Mouse (Mus musculus): Measurements from ENCODE around the gene Bgn. TPM values are rescaled to one million over a fixed set of nuclear protein-coding genes. Genes with fewer than 3 reads are reported as not detected.
A peak's percentile ranks its signal among the peaks of the same experiment; 100 is the strongest.
"Not testable (repeated sequence)": the region's sequence is repeated elsewhere in the genome, so short reads cannot be mapped to it uniquely, and the experiment has no call there.

Bgn gene
- polyA plus RNA-seq, 1 experiment from 2014 or later: 98.7 TPM

DNA sequence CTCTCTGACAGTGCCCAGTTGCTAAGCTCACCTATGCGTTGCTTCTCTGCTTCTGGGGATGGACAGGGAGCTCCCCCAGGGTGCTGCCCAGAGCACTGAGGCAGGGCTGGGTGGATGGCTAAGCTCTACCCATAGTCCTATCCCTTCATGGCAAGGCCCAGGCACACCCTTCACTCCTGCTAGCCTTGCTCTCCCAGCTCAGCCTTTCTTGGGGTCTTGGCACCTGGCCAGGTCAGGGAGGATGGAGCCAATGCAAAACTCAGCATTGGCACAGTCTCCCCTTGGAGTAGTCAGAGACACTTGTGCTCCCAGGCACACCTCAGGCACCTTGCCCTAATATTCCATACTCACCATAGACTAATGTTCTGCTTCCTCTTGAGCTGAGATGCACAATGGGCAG is 674 bp downstream of the Bgn start:
- 73% methylated on average over 1 of the region's 1 CpGs for WGBS
- Histone ChIP-seq H3K4me2 (replicated peaks; ENCODE audit: low read depth, low read length) (peak overlapping the region; percentile 48), H3K9me3 (ENCODE audit: low read length) (no peaks in the 10 kb centered on the region), H3K36me3 (ENCODE audit: insufficient read depth, low read length) (no peaks in the 10 kb centered on the region), H3K27ac (ENCODE audit: low read length) (peak overlapping the region; percentile 44; the same call in 1 of the 2 replicates), H3K9ac (replicated peaks; ENCODE audit: low read length) (peak overlapping the region; percentile 64), H3K4me3 (ENCODE audit: low read length) (peak overlapping the region; percentile 44), H3K27me3 (ENCODE audit: insufficient read depth, low read length) (peaks cover 10% of the 10 kb centered on the region), H3K4me1 (ENCODE audit: insufficient read depth, low read length) (peaks cover 5% of the 10 kb centered on the region; the same call in 1 of the 2 replicates)
- no peak for ATAC-seq (ENCODE audit: low FRiP score, low TSS enrichment)

DNA sequence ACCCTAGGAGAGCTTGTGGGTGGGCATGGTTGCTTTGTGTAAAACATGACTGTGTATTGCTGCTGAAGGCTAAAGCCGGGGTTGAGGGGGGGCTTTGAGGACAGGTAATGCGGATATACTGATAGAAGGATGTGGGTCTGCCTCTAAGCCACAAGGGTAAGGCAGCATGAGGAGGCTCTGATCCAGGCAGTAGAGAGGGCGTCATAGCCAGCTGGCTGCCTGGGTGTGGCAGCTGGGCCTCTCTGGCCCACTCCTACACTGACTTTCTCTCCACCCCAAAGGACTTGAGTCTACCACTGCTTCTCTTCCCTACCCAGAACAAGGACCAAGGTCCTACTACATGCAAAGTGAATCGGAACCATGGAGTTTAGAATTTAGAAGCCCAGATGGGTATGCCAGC is 1.5 kb downstream of the Bgn start:
- Histone ChIP-seq H3K27me3 (ENCODE audit: insufficient read depth, low read length) (peaks cover 8% of the 10 kb centered on the region), H3K9ac (replicated peaks; ENCODE audit: low read length) (no peak overlapping the region), H3K9me3 (ENCODE audit: low read length) (no peaks in the 10 kb centered on the region), H3K4me1 (ENCODE audit: insufficient read depth, low read length) (peaks cover 4% of the 10 kb centered on the region; the same call in 1 of the 2 replicates), H3K36me3 (ENCODE audit: insufficient read depth, low read length) (no peaks in the 10 kb centered on the region), H3K4me3 (ENCODE audit: low read length) (peak overlapping the region; percentile 44), H3K4me2 (replicated peaks; ENCODE audit: low read depth, low read length) (peak overlapping the region; percentile 48), H3K27ac (ENCODE audit: low read length) (no peak overlapping the region)
- 96% methylated on average over 4 of the region's 4 CpGs for WGBS
- no peak for ATAC-seq (ENCODE audit: low FRiP score, low TSS enrichment)

DNA sequence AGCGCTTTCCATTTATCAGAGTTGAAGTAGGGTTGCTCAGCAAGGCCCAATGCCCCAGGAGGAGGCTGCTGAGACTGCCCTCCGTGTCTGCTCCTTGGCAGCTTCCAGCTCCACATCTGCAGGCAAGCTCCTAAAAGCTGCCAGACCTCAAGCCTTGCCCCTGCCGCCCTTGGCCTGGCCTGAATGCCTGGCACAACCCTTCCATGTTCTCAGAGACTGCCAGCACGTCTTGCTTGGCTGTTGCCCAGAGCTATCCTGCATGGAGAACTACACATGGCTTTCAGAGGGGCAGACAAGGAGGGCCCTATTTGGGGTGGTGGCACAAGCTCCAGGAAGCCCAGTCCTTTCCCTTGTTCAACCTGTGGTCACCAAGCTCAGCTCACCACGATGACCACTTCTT is 3.5 kb downstream of the Bgn start:
- Histone ChIP-seq H3K9ac (replicated peaks; ENCODE audit: low read length) (no peak overlapping the region), H3K27ac (ENCODE audit: low read length) (no peak overlapping the region), H3K36me3 (ENCODE audit: insufficient read depth, low read length) (no peaks in the 10 kb centered on the region), H3K27me3 (ENCODE audit: insufficient read depth, low read length) (peaks cover 5% of the 10 kb centered on the region), H3K9me3 (ENCODE audit: low read length) (no peaks in the 10 kb centered on the region), H3K4me3 (ENCODE audit: low read length) (no peak overlapping the region), H3K4me1 (ENCODE audit: insufficient read depth, low read length) (no peaks in the 10 kb centered on the region), H3K4me2 (replicated peaks; ENCODE audit: low read depth, low read length) (no peak overlapping the region)
- ATAC-seq (ENCODE audit: low FRiP score, low TSS enrichment): no peak
- WGBS: 71% methylated on average over 5 of the region's 5 CpGs

DNA sequence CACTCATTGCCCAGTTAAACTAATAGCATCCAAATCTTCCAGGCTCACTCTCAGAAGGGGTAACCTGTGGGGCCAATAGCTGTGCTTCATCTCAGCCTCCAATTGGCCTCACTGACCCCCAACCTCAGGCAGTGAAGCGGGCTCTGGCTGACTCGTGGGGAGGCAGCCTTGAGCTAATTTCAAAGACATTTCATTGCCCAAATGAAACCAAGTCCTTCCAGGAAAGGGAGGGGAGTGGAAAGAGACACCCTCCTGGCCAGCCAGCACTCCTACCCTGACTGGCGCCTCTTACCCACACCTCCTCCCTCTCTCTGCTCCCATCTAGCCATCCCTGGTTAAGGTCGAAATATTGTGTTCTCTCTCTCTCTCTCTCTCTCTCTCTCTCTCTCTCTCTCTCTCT is 6.8 kb downstream of the Bgn start:
- Histone ChIP-seq H3K9ac (replicated peaks; ENCODE audit: low read length) (no peak overlapping the region), H3K27ac (ENCODE audit: low read length) (no peak overlapping the region), H3K9me3 (ENCODE audit: low read length) (no peaks in the 10 kb centered on the region), H3K27me3 (ENCODE audit: insufficient read depth, low read length) (no peaks in the 10 kb centered on the region), H3K4me3 (ENCODE audit: low read length) (no peak overlapping the region), H3K4me1 (ENCODE audit: insufficient read depth, low read length) (no peaks in the 10 kb centered on the region), H3K4me2 (replicated peaks; ENCODE audit: low read depth, low read length) (no peak overlapping the region), H3K36me3 (ENCODE audit: insufficient read depth, low read length) (no peaks in the 10 kb centered on the region)
- 57% methylated on average over 4 of the region's 4 CpGs for WGBS
- ATAC-seq (ENCODE audit: low FRiP score, low TSS enrichment): no peak

DNA sequence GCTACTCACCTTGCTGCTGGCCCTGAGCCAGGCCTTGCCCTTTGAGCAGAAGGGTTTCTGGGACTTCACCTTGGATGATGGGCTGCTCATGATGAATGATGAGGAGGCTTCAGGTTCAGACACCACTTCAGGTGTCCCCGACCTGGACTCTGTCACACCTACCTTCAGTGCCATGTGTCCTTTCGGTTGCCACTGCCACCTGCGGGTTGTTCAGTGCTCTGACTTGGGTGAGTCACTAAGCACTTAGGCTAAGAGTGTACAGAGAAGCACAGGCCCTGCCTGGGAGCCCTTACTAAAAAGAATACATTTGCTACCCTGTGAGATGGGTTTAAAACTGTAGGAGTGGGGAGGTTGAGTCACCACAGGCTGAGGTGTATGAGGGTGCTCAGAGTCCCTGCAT is 7.4 kb downstream of the Bgn start:
- no peak overlapping the region for H3K27ac ChIP-seq (ENCODE audit: low read length)
- H3K27me3 ChIP-seq (ENCODE audit: insufficient read depth, low read length): no peaks in the 10 kb centered on the region
- H3K4me3 ChIP-seq (ENCODE audit: low read length): no peak overlapping the region
- no peaks in the 10 kb centered on the region for H3K9me3 ChIP-seq (ENCODE audit: low read length)
- 66% methylated on average over 3 of the region's 3 CpGs for WGBS
- H3K4me2 ChIP-seq (replicated peaks; ENCODE audit: low read depth, low read length): no peak overlapping the region
- ATAC-seq (ENCODE audit: low FRiP score, low TSS enrichment): no peak
- H3K9ac ChIP-seq (replicated peaks; ENCODE audit: low read length): no peak overlapping the region
- H3K4me1 ChIP-seq (ENCODE audit: insufficient read depth, low read length): no peaks in the 10 kb centered on the region
- H3K36me3 ChIP-seq (ENCODE audit: insufficient read depth, low read length): no peaks in the 10 kb centered on the region

DNA sequence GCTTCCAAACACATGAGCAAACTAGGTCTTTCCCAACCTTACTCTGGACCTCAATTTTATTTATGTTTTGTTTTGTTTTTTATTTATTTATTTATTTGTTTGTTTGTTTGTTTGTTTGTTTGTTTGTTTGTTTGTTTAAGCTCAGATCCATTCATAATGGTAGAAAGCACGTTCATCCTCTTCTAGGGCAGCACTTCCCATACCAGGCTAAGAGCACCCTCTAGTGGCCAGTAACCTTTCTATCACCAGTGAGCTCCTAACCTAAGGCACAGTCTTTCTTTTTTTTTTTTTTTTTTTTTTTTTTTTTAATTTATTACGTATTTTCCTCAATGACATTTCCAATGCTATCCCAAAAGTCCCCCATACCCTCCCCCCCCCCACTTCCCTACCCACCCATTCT is 10.2 kb downstream of the Bgn start:
- WGBS: 9% methylated on average over 1 of the region's 2 CpGs
- not testable (repeated sequence) for H3K27me3 ChIP-seq (ENCODE audit: insufficient read depth, low read length); H3K27ac ChIP-seq (ENCODE audit: low read length); ATAC-seq (ENCODE audit: low FRiP score, low TSS enrichment); H3K4me1 ChIP-seq (ENCODE audit: insufficient read depth, low read length); H3K9ac ChIP-seq (replicated peaks; ENCODE audit: low read length); H3K4me3 ChIP-seq (ENCODE audit: low read length); H3K9me3 ChIP-seq (ENCODE audit: low read length); H3K4me2 ChIP-seq (replicated peaks; ENCODE audit: low read depth, low read length); H3K36me3 ChIP-seq (ENCODE audit: insufficient read depth, low read length)

DNA sequence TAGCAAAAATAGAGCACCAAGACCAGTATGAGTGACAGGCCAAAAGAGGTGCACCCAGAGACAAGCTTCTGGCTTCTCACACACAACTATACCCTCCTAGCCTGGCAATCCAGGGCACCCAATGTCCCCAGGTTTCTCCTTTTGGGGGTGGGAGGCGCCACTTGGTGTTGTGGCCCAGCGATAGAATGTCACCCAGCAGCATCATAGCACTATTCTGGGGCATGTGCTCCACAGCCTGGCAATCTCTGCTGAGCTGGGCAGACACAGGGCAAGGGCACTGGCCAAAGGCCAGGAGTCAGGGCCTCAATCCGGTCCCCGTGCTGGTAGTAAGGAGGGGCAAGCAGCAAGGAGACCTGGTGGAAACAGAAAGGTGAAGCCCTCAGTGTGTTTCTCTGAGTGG is 13.3 kb downstream of the Bgn start:
- no peaks in the 10 kb centered on the region for H3K36me3 ChIP-seq (ENCODE audit: insufficient read depth, low read length)
- no peak overlapping the region for H3K9ac ChIP-seq (replicated peaks; ENCODE audit: low read length)
- H3K9me3 ChIP-seq (ENCODE audit: low read length): no peaks in the 10 kb centered on the region
- no peak for ATAC-seq (ENCODE audit: low FRiP score, low TSS enrichment)
- no peak overlapping the region for H3K4me2 ChIP-seq (replicated peaks; ENCODE audit: low read depth, low read length)
- 77% methylated on average over 4 of the region's 4 CpGs for WGBS
- H3K27ac ChIP-seq (ENCODE audit: low read length): no peak overlapping the region
- peaks cover 4% of the 10 kb centered on the region for H3K27me3 ChIP-seq (ENCODE audit: insufficient read depth, low read length)
- H3K4me3 ChIP-seq (ENCODE audit: low read length): no peak overlapping the region
- H3K4me1 ChIP-seq (ENCODE audit: insufficient read depth, low read length): no peaks in the 10 kb centered on the region

DNA sequence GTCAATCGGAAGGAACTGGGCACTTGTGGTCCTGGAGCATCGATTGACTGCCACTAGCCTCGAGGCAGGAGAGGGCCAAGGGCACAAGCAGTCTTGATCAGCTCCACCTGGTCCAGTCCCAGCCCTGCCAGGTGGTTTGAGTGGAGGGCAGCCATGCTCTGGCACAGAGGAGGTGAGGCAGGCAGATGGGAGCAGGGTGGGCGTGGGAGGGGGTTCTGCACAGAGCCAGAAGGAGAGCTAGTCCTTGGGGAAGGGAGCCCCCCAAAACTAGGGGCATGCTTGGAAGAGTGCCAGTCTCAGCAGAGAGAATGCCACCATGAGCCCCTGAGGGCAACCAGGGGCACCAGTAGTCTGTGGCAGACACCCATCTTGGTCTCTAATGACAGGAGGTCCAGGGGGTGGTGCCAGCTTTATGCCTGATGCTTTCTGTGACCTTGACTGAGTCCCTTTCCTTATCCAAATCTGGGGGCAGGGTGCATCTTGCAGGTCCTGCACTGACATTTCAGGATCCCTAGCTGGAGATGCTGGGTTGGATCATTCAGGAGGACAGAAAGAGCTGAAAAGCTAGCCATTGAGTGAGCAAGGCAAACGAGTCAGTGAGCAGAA is 21.8 kb downstream of the Bgn start:
- no peak overlapping the region for H3K4me3 ChIP-seq (ENCODE audit: low read length)
- no peak for ATAC-seq (ENCODE audit: low FRiP score, low TSS enrichment)
- H3K9ac ChIP-seq (replicated peaks; ENCODE audit: low read length): no peak overlapping the region
- H3K27ac ChIP-seq (ENCODE audit: low read length): no peak overlapping the region
- H3K4me2 ChIP-seq (replicated peaks; ENCODE audit: low read depth, low read length): no peak overlapping the region
- WGBS: 61% methylated on average over 4 of the region's 5 CpGs
- H3K27me3 ChIP-seq (ENCODE audit: insufficient read depth, low read length): peaks cover 40% of the 10 kb centered on the region
- no peaks in the 10 kb centered on the region for H3K36me3 ChIP-seq (ENCODE audit: insufficient read depth, low read length)
- H3K9me3 ChIP-seq (ENCODE audit: low read length): no peaks in the 10 kb centered on the region
- no peaks in the 10 kb centered on the region for H3K4me1 ChIP-seq (ENCODE audit: insufficient read depth, low read length)

DNA sequence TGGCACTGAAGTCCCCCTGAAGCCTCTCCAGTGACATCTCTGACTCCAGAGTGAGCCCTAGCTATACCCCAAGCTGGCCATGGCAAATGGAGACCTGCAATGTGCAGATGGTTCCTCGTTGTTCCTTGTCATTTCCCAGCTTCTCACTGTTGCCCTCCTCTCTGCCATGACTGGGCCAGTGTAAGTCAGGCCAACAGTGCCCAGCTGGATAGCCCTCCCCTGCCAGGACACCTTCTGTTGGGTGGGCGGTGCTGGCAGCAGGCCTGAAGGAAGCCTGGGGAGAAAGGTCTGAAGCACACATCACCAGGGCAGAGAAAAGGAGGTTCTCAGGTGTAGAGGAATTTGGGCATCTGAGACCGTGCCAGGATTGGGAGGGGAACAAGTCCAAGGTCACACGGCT is 23.2 kb downstream of the Bgn start:
- no peak overlapping the region for H3K9ac ChIP-seq (replicated peaks; ENCODE audit: low read length)
- H3K27ac ChIP-seq (ENCODE audit: low read length): no peak overlapping the region
- no peak overlapping the region for H3K4me2 ChIP-seq (replicated peaks; ENCODE audit: low read depth, low read length)
- 67% methylated on average over 4 of the region's 4 CpGs for WGBS
- no peaks in the 10 kb centered on the region for H3K36me3 ChIP-seq (ENCODE audit: insufficient read depth, low read length)
- ATAC-seq (ENCODE audit: low FRiP score, low TSS enrichment): no peak
- H3K9me3 ChIP-seq (ENCODE audit: low read length): no peaks in the 10 kb centered on the region
- no peaks in the 10 kb centered on the region for H3K4me1 ChIP-seq (ENCODE audit: insufficient read depth, low read length)
- no peak overlapping the region for H3K4me3 ChIP-seq (ENCODE audit: low read length)
- H3K27me3 ChIP-seq (ENCODE audit: insufficient read depth, low read length): peaks cover 37% of the 10 kb centered on the region

DNA sequence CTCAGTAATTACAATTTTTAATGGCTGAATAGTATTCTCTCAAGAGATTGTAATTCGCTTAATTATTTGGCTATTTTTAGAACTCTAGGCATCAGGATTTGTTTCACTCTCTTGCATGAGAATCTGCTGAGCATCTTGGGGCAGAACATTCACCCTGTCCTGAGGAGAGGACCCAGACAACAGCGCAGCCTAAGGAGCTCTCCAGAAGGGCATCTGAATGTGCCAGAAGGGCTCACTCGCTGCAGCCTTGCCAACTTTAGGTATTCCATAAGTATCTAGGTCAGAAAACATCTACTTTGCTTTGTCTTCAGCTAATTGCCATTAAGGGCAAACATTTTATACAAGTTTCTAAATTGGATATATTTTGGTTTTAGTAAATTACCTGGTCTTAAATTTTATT is 25.8 kb downstream of the Bgn start:
- Histone ChIP-seq H3K27me3 (ENCODE audit: insufficient read depth, low read length) (peaks cover 18% of the 10 kb centered on the region), H3K36me3 (ENCODE audit: insufficient read depth, low read length) (no peaks in the 10 kb centered on the region), H3K9me3 (ENCODE audit: low read length) (no peaks in the 10 kb centered on the region), H3K4me3 (ENCODE audit: low read length) (no peak overlapping the region), H3K4me1 (ENCODE audit: insufficient read depth, low read length) (no peaks in the 10 kb centered on the region), H3K27ac (ENCODE audit: low read length) (no peak overlapping the region), H3K4me2 (replicated peaks; ENCODE audit: low read depth, low read length) (no peak overlapping the region), H3K9ac (replicated peaks; ENCODE audit: low read length) (no peak overlapping the region)
- ATAC-seq (ENCODE audit: low FRiP score, low TSS enrichment): no peak
- WGBS: 86% methylated on average over 3 of the region's 3 CpGs

All from kidney, embryonic 16.5 days (tissue).